Mouse (Mus musculus) neural tube, embryonic 13.5 days (tissue): ENCODE data around the gene Adcy5. TPM values are rescaled to one million over a fixed set of nuclear protein-coding genes. Genes with fewer than 3 reads are reported as not detected.

Experiments
- ATAC-seq: fragments of 200-750 bp; cut with Nextera tagmentation; 2 replicates; pipeline ENCODE4 v1.8.0; 2017; ENCODE audit warnings: low read depth, mild to moderate bottlenecking, moderate TSS enrichment, moderate library complexity
- H3K27ac ChIP-seq: fragments of 300-500 bp; sonication (generic); replicated peaks from 2 replicates; pipeline ENCODE4 v1.5.1; 2015; ENCODE audit warnings: moderate library complexity, mild to moderate bottlenecking, inconsistent platforms
- H3K27me3 ChIP-seq: fragments of 300-500 bp; sonication (generic); 2 replicates; pipeline ENCODE4 v1.6.1; 2015; ENCODE audit warnings: mild to moderate bottlenecking, inconsistent platforms
- H3K36me3 ChIP-seq: fragments of 300-500 bp; sonication (generic); 2 replicates; pipeline ENCODE4 v1.6.1; 2015; ENCODE audit warnings: mild to moderate bottlenecking, inconsistent platforms
- H3K4me1 ChIP-seq: fragments of 300-500 bp; sonication (generic); replicated peaks from 2 replicates; pipeline ENCODE4 v1.6.1; 2015; ENCODE audit warnings: inconsistent platforms
- H3K4me2 ChIP-seq: fragments of 300-500 bp; sonication (generic); 2 replicates; pipeline ENCODE4 v1.6.1; 2015; ENCODE audit warnings: inconsistent platforms, mild to moderate bottlenecking, moderate library complexity
- H3K4me3 ChIP-seq: fragments of 300-500 bp; sonication (generic); 2 replicates; pipeline ENCODE4 v1.5.1; 2015; ENCODE audit warnings: mild to moderate bottlenecking, inconsistent platforms
- H3K9ac ChIP-seq: fragments of 300-500 bp; sonication (generic); 2 replicates; pipeline ENCODE4 v1.6.1; 2015; ENCODE audit warnings: moderate library complexity, mild to moderate bottlenecking, inconsistent platforms
- H3K9me3 ChIP-seq: fragments of 300-500 bp; sonication (generic); 2 replicates; pipeline ENCODE4 v1.6.1; 2016; ENCODE audit warnings: inconsistent platforms
- WGBS: fragments of 180-500 bp; shearing (Covaris S2); methylation state at CpG from one replicate; pipeline ENCODE4 v1.1.7; 2015; 5-methylcytosine and 5-hydroxymethylcytosine counted together
- polyA plus RNA-seq: library from polyadenylated mRNA; unstranded; fragments of >200 nt; fragmentation: Nextera tagmentation; extraction: Ambion mirVana; gene quantifications from 2 replicates; pipeline ENCODE4 v1.2.1, GENCODE M21; 2015

Adcy5 gene
- polyA plus RNA-seq, 1 experiment from 2014 or later = 5.3 TPM

DNA sequence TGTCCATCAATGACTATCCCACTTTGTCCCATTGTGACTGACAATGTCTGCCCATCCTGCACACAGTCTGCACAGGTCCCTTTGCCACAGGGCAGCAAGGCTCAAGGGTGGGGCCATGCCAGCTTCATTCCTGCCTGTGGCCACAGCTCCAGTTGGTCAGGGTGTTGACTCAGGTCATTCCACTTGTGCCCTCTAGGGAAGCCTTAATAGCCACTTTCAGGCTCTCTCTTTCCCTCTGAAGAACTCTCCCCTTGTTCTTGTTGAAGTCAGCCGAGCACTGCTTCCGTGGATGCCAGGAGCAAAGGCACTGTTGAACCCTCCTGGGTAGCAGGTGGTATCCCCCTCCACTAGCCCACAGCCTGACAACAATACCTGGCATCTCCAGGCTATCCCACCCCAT, 127.8 kb downstream of the Adcy5 start:
- H3K36me3 ChIP-seq = peaks cover 49% of the 10 kb centered on the region

DNA sequence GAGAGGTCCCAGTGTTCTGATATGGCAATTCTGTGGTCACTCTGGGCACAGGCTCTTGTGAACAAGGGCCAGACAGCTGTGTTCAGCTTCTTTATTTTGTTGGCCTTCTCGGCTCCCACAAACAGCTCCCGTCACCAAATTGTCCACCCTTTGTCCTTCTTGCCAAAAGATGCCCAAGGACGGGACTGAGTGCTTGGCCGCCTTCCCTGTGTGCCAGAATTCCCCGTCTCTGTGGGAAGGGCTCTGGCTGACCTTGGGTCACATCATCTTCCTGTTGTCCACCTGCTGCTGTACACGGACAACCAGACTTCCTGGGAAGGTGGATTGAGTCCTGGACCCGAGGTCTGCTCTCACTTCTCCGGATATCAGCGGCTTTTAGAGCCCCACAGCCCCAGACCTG, 131.1 kb downstream of the Adcy5 start:
- no peak overlapping the region for H3K9ac ChIP-seq
- ATAC-seq = no peak
- H3K4me1 ChIP-seq = 0 out of 2 replicates have a peak, but pooled peaks cover 5% of the 10 kb centered on the region
- no peak overlapping the region for H3K4me3 ChIP-seq
- H3K9me3 ChIP-seq = no peaks in the 10 kb centered on the region
- peaks cover 57% of the 10 kb centered on the region for H3K36me3 ChIP-seq
- no peaks in the 10 kb centered on the region for H3K27me3 ChIP-seq
- 82% methylated on average over 9 of the region's 9 CpGs for WGBS
- no peak overlapping the region for H3K27ac ChIP-seq
- no peak overlapping the region for H3K4me2 ChIP-seq

More for the DNA sequence above, 127.8 kb downstream of the Adcy5 start:
- Histone ChIP-seq H3K9me3 (no peaks in the 10 kb centered on the region), H3K27ac (no peak overlapping the region), H3K4me3 (no peak overlapping the region), H3K4me1 (no peaks in the 10 kb centered on the region), H3K27me3 (no peaks in the 10 kb centered on the region), H3K9ac (no peak overlapping the region), H3K4me2 (no peak overlapping the region)
- no peak for ATAC-seq
- 85% methylated on average over 2 of the region's 2 CpGs for WGBS

DNA sequence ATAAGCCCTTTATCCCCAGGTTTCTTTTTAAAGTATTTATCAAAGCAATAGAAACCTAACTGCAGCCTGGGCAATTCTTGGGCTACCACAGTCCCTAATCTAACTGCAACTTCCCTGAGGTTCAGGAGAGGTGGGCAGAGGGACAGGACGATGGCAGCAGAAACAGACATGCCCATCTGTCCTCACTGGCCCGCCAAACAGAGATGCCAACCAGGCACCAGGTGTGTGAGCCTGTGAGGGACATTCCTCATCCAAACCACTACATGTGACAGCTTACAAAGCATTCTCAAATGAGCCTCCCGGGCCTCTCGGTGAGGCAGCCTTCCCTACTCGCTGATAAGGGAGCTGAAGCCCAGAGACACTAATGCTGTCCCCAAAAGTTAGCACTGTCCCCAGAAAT, 132.6 kb downstream of the Adcy5 start:
- ATAC-seq = no peak
- Histone ChIP-seq H3K9me3 (no peaks in the 10 kb centered on the region), H3K27me3 (no peaks in the 10 kb centered on the region), H3K36me3 (peaks cover 65% of the 10 kb centered on the region), H3K27ac (no peak overlapping the region), H3K4me2 (no peak overlapping the region), H3K9ac (no peak overlapping the region), H3K4me1 (0 out of 2 replicates have a peak, but pooled peaks cover 6% of the 10 kb centered on the region), H3K4me3 (no peak overlapping the region)
- 87% methylated on average over 5 of the region's 5 CpGs for WGBS

DNA sequence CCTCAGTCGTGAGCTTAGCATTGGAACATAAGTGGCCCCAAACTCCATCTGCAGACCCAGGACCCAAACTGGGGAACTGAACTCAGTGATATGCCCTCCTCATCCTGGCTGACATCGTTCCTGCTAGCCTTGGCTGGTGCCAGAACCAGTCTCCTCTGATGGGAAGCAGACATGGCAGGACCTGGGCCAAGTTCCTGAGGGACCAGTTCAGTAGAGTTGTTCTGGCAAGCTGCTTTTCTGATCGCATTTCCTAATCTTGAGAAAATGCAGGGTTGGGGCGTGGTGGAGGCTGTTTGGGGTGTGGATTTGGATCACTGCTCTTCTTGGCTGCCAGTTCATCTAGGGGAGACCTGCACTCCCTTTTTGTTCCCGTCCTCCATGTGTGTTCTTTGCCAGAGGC, 143.1 kb downstream of the Adcy5 start:
- 87% methylated on average over 5 of the region's 5 CpGs for WGBS
- Histone ChIP-seq H3K9ac (no peak overlapping the region), H3K9me3 (no peaks in the 10 kb centered on the region), H3K4me3 (no peak overlapping the region), H3K36me3 (peaks cover 58% of the 10 kb centered on the region), H3K4me1 (no peaks in the 10 kb centered on the region; the same call in 1 of the 2 replicates), H3K27me3 (no peaks in the 10 kb centered on the region), H3K4me2 (no peak overlapping the region), H3K27ac (no peak overlapping the region)
- ATAC-seq = no peak

DNA sequence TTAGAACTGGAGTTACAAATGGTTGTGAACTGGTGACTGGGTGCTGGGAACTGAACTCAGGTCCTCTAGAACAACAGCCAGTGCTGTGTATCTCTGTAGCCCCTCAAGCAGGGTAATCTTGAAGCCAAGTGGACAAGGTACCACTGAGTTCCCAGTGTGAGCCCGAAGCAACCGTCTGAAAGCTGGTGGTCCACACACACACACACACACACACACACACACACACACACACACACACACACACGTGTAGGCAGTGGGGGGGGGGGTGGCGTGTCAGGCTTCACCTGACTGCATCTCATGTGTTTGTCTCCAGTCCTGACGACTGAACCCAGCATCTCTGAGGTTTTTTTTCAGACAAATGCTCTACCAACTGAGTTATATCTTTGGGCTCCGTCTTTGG, 145.5 kb downstream of the Adcy5 start:
- Histone ChIP-seq H3K27me3 (no peaks in the 10 kb centered on the region), H3K4me1 (no peaks in the 10 kb centered on the region; the same call in 1 of the 2 replicates), H3K9me3 (no peaks in the 10 kb centered on the region), H3K36me3 (peaks cover 65% of the 10 kb centered on the region), H3K27ac (no peak overlapping the region), H3K4me3 (no peak overlapping the region), H3K9ac (no peak overlapping the region), H3K4me2 (no peak overlapping the region)
- 96% methylated on average over 4 of the region's 6 CpGs for WGBS
- no peak for ATAC-seq

DNA sequence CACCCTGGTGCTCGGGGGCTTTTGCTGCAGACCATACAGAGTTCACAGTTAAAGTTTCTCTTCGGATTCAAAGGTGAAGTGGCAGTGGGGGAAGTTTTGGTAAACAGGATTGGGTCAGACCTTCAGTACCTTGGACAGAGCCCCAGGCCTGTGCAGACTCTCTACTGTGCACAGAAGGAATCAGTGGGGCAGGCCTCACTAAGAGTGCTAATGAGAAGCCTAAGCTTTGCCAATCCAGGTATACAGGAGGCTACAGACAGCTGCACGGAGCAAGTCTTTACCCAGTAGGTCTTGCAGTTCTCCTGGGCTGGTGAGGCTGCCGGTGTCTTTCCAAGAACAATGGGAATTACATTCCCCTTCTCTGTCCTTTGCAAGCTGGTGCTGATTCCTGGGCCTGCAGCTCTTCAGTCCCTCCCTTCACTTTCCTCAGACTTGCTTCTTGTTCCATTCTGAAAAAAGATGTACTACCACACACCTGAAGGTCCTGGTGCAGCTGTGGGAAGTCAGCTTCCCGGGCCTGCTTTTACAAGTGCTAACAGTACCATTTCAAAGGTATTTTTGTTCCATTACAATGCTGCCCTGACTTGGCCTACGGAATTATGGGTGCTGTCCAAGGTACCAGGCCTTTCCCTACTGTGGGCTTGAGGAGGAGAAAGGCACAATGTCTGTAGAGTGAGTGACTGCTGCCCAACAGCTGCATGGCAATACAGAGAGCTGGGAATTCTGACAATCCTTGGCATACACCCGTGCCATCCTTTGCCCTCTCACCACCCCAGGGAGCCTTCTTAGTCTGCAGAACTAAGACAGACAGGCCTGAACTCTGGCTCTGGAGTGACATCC, 148.0 kb downstream of the Adcy5 start:
- H3K4me1 ChIP-seq = no peaks in the 10 kb centered on the region
- no peak overlapping the region for H3K9ac ChIP-seq
- H3K4me3 ChIP-seq = no peak overlapping the region
- H3K27me3 ChIP-seq = no peaks in the 10 kb centered on the region
- 52% methylated on average over 7 of the region's 7 CpGs for WGBS
- H3K27ac ChIP-seq = no peak overlapping the region
- no peak overlapping the region for H3K4me2 ChIP-seq
- no peak for ATAC-seq
- peaks cover 61% of the 10 kb centered on the region for H3K36me3 ChIP-seq
- no peaks in the 10 kb centered on the region for H3K9me3 ChIP-seq

DNA sequence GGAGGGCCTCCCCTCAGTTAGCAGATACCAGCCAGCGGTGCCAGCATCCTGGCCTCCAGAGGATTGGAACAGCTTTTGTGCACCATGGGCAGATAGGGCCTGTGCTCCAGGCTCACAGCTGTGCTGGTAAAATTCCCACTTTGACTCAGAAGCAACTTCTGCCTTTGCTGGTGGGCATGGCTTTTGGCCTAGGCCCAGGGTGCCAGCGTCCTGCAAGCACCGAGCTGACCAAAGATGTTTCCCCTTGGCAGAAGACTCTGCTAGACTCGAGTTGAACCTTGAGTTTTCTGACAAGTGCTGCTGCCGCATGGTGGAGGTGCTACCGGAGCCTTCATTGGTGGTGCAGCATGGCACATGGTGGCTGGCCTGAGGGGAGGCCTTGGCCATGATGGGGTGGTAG, 149.0 kb downstream of the Adcy5 start:
- WGBS = 89% methylated on average over 6 of the region's 6 CpGs
- H3K27me3 ChIP-seq = no peaks in the 10 kb centered on the region
- H3K27ac ChIP-seq = no peak overlapping the region
- H3K4me3 ChIP-seq = no peak overlapping the region
- H3K9ac ChIP-seq = no peak overlapping the region
- no peak overlapping the region for H3K4me2 ChIP-seq
- no peaks in the 10 kb centered on the region for H3K4me1 ChIP-seq
- no peak for ATAC-seq
- no peaks in the 10 kb centered on the region for H3K9me3 ChIP-seq
- peaks cover 52% of the 10 kb centered on the region for H3K36me3 ChIP-seq

DNA sequence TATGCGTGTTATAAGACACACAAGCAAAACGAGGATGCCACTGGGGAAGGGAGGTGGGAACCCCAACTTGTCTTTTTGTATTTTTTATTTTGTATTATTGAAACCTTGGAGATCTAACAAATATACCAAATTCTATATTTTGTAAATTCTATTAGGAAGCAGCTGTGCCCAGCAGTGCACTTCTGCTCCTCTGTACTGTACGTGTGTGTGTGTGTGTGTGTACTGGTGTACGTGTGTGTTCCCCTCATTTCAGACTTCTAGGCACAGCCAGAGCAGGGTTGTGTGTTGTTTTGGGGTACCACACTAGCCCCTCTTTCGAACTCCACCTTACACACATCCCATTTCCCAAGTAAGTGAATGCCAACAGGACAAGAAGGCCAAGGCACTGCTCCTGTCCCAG, 149.7 kb downstream of the Adcy5 start:
- WGBS = 89% methylated on average over 5 of the region's 5 CpGs

DNA sequence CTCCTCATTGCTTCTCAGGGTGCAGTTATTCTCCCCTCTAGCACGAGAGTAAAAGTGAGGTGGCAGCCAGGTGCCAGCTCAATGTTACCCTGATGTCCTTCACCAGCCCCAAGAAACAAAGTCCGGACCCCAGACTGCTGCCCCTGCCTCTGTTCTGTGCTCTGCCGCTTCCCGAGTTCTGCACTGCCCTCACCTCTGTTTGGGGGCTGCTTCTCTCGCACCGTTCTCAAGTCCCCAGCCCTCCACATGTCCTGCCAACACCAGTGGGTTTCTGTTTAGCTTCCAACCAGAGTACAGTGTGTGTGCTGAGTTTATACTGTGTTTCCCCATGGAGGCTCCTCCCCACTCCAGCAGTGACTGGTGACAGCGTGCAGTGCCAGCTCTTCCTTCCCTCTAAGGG, 150.5 kb downstream of the Adcy5 start:
- Histone ChIP-seq H3K4me2 (no peak overlapping the region), H3K9me3 (no peaks in the 10 kb centered on the region), H3K4me3 (no peak overlapping the region), H3K36me3 (peaks cover 39% of the 10 kb centered on the region), H3K27me3 (no peaks in the 10 kb centered on the region), H3K4me1 (no peaks in the 10 kb centered on the region), H3K27ac (no peak overlapping the region), H3K9ac (no peak overlapping the region)
- WGBS = 86% methylated on average over 7 of the region's 7 CpGs
- no peak for ATAC-seq

More for the DNA sequence above, 149.7 kb downstream of the Adcy5 start:
- no peak overlapping the region for H3K4me2 ChIP-seq
- H3K9me3 ChIP-seq = no peaks in the 10 kb centered on the region
- H3K4me3 ChIP-seq = no peak overlapping the region
- H3K9ac ChIP-seq = no peak overlapping the region
- no peak for ATAC-seq
- no peak overlapping the region for H3K27ac ChIP-seq
- no peaks in the 10 kb centered on the region for H3K4me1 ChIP-seq
- H3K36me3 ChIP-seq = peaks cover 46% of the 10 kb centered on the region
- H3K27me3 ChIP-seq = no peaks in the 10 kb centered on the region

DNA sequence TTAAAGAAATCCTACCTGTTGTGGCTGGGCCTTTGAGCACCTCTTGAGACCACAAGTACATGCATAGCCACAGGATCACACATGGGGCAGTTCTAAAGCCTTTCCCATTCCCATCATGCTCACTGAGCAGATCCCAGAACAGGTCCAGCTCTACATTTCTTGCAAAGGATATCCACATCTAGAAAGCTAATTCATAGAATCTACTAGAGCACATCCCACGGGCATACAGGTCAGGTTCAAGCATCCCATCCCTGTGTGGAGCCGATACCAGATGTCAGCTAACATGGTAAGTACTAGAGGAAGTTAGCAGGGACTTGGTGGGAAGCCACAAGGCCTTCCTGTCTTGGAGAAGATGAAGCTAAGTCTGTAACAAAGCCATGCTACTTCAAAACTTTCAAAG, 152.0 kb downstream of the Adcy5 start:
- Histone ChIP-seq H3K4me3 (no peak overlapping the region), H3K27ac (no peak overlapping the region), H3K4me2 (no peak overlapping the region), H3K9ac (no peak overlapping the region), H3K36me3 (peaks cover 38% of the 10 kb centered on the region), H3K9me3 (no peaks in the 10 kb centered on the region), H3K27me3 (no peaks in the 10 kb centered on the region), H3K4me1 (peaks cover 6% of the 10 kb centered on the region)
- ATAC-seq = no peak
- WGBS = 85% methylated on average over 2 of the region's 2 CpGs

DNA sequence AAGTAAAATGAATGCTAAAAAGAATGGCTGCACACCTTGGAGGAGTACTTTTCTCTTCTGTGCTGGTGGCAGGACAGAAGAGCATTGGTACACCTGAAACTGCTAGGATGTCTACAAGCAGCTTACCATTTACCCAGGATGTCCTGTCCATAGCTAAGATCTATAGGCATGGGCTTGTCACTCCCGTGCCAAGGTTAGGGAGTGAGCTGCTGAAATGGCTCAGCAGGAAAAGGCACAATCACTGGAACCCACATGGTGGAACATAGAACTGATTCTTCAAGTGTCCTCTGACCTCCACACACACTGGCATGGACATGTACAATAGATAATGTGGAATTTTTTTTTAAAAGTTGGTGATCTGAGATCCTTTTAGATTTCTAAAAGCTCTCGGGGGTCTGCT, 152.7 kb downstream of the Adcy5 start:
- peaks cover 13% of the 10 kb centered on the region for H3K4me1 ChIP-seq
- no peak overlapping the region for H3K9ac ChIP-seq
- no peaks in the 10 kb centered on the region for H3K9me3 ChIP-seq
- no peak for ATAC-seq
- peaks cover 32% of the 10 kb centered on the region for H3K36me3 ChIP-seq
- no peak overlapping the region for H3K27ac ChIP-seq
- WGBS = 91% methylated on average over 2 of the region's 2 CpGs
- no peak overlapping the region for H3K4me3 ChIP-seq
- no peaks in the 10 kb centered on the region for H3K27me3 ChIP-seq
- H3K4me2 ChIP-seq = no peak overlapping the region

DNA sequence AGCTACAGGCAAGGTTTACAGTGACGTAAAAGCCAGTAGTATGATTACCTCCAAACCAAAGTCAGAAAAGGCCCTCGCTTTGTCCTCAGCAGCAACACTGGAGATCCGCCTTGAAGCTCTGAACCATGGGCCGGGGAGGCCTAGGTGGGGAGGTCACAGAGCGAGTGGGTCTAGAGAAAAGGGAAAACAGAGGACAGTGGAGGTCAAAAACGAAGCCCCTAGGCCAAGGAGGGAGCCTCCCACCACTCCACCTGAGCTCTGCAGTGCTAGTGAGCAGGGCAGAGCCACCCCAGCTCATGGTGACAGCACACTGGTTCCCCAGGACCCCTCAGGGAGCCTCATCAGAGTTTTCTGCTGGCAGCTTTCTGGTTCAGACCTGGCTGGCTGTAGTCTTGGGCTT, 153.3 kb downstream of the Adcy5 start:
- no peak overlapping the region for H3K9ac ChIP-seq
- no peaks in the 10 kb centered on the region for H3K27me3 ChIP-seq
- H3K4me2 ChIP-seq = no peak overlapping the region
- peaks cover 15% of the 10 kb centered on the region for H3K4me1 ChIP-seq
- ATAC-seq = no peak
- no peak overlapping the region for H3K27ac ChIP-seq
- peaks cover 25% of the 10 kb centered on the region for H3K36me3 ChIP-seq
- no peaks in the 10 kb centered on the region for H3K9me3 ChIP-seq
- WGBS = 86% methylated on average over 6 of the region's 6 CpGs
- no peak overlapping the region for H3K4me3 ChIP-seq
